In the genomic region with DNA sequence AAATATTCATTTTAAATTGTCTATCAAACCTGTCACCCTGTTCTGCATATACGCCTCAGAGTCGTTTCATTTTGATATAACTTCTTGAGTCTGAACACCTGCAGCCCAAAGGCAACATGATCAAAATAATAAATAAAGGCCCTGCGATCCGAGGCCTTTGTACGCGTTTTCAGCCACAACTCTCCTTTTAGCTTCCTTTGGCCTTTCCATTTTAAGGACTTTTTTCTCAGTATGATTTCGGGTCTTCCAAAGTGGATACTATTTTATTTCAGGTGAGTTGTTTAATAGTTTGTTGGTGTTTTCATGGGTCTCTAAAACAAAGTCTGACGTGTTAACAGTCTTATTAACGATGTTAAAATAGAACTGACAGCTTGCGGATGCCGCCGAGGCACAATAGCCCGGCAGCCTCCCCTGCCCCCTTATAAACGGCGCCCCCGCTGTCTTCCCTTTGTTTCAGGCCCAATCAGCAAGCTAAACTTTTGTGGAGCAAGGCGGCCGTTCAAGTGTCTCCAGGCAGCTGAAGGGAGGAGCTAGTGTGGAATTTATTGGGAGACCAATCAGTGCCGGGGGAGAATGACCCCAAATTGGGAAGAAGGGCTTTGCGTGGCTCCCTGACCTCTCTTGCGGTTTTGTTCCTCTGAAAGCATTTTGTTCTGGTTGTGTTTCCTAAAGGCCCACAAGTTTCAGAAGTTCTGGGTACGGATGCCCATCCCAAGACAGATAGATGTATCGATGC, we compare ENCODE assay signal across 9 mouse cellular contexts. TPM values are rescaled to one million over a fixed set of nuclear protein-coding genes. Genes with fewer than 3 reads are reported as not detected.
DNase-seq lines count a peak whose midpoint lies in the region; ATAC-seq and TF ChIP-seq lines count a peak whose summit lies in the region.
"Had no signal": no experiment of that assay in that cellular context is flagged by ENCODE, and none has a peak within 500 bp of the region (broad histone marks: within the 10 kb centered on the region; RNA-seq: fewer than 3 reads in every experiment).

No protein-coding gene starts in this region.

- H3K9ac ChIP-seq in limb, embryonic 13.5 days, result no peak overlapping the region
- H3K9ac ChIP-seq in kidney, embryonic 15.5 days, result no peak overlapping the region

- H3K4me2 ChIP-seq in limb, embryonic 13.5 days (replicated peaks), result peak overlapping the region; percentile 21
- no peak overlapping the region for H3K4me2 ChIP-seq in kidney, embryonic 15.5 days

- ATAC-seq in limb, embryonic 13.5 days (ENCODE audit: low FRiP score, low read depth), result no peak
- ATAC-seq in kidney, embryonic 15.5 days (replicated peaks; ENCODE audit: low FRiP score), result no peak
- ATAC-seq: intestine, embryonic 16.5 days had no signal

- peak overlapping the region; percentile 40 for H3K4me3 ChIP-seq in testis, adult 2 months (ENCODE audit: control insufficient read depth, low read depth, low read length)
- H3K4me3 ChIP-seq in embryonic facial prominence, embryonic 10.5 days, result peak overlapping the region; percentile 25; the same call in 1 of the 2 replicates
- no peak overlapping the region for H3K4me3 ChIP-seq in limb, embryonic 13.5 days
- H3K4me3 ChIP-seq in kidney, embryonic 15.5 days (replicated peaks), result no peak overlapping the region

- H3K9me3 ChIP-seq in embryonic facial prominence, embryonic 10.5 days, result no peaks in the 10 kb centered on the region
- H3K9me3 ChIP-seq in limb, embryonic 13.5 days, result no peaks in the 10 kb centered on the region
- H3K9me3 ChIP-seq in kidney, embryonic 15.5 days (replicated peaks), result no peaks in the 10 kb centered on the region

- H3K4me1 ChIP-seq in testis, adult 2 months (ENCODE audit: control insufficient read depth, insufficient read depth, low read length), result peaks cover 23% of the 10 kb centered on the region
- H3K4me1 ChIP-seq in embryonic facial prominence, embryonic 10.5 days, result peaks cover 52% of the 10 kb centered on the region
- peaks cover 24% of the 10 kb centered on the region for H3K4me1 ChIP-seq in limb, embryonic 13.5 days
- peaks cover 15% of the 10 kb centered on the region for H3K4me1 ChIP-seq in kidney, embryonic 15.5 days

- no peak for DNase-seq in testis, postnatal 10 days (ENCODE audit: low spot score)
- peak; percentile 62 for DNase-seq in embryonic facial prominence, embryonic 10.5 days (ENCODE audit: low spot score)
- DNase-seq in spleen, postnatal 14 days (ENCODE audit: low spot score in 2 of 2), result no peak
- no peak for DNase-seq in adrenal gland, postnatal 14 days
- DNase-seq in spleen, adult 18-20 months, result no peak

- 9% methylated on average over 23 of the region's 23 CpGs for WGBS in embryonic facial prominence, embryonic 10.5 days
- 16% methylated on average over 23 of the region's 23 CpGs for WGBS in limb, embryonic 13.5 days
- WGBS in kidney, embryonic 15.5 days, result 18% methylated on average over 23 of the region's 23 CpGs

- TF ChIP-seq POLR2A in testis, adult 2 months (IDR thresholded peaks at IDR 0.05; ENCODE audit: control insufficient read depth, low read depth, low read length), result no peak

- no peak for TF ChIP-seq CTCF in testis, adult 2 months (IDR thresholded peaks at IDR 0.05; ENCODE audit: control insufficient read depth, insufficient read depth, insufficient replicate concordance, low read depth, low read length)

- H3K36me3 ChIP-seq in testis, adult 2 months (ENCODE audit: control insufficient read depth, insufficient read depth, low read length), result no peaks in the 10 kb centered on the region
- no peaks in the 10 kb centered on the region for H3K36me3 ChIP-seq in embryonic facial prominence, embryonic 10.5 days (replicated peaks)
- H3K36me3 ChIP-seq in limb, embryonic 13.5 days, result no peaks in the 10 kb centered on the region
- no peaks in the 10 kb centered on the region for H3K36me3 ChIP-seq in kidney, embryonic 15.5 days

- 0 out of 2 replicates have a peak overlapping the region, but pooled peaks have one; percentile 3 for H3K27ac ChIP-seq in testis, adult 2 months (ENCODE audit: control insufficient read depth, insufficient read depth, low read depth, low read length)
- no peak overlapping the region for H3K27ac ChIP-seq in embryonic facial prominence, embryonic 10.5 days (replicated peaks)
- H3K27ac ChIP-seq in limb, embryonic 13.5 days, result no peak overlapping the region
- H3K27ac ChIP-seq in kidney, embryonic 15.5 days, result no peak overlapping the region

- H3K27me3 ChIP-seq in testis, adult 2 months (ENCODE audit: control insufficient read depth, insufficient read depth, low read length), result no peaks in the 10 kb centered on the region; the same call in 1 of the 2 replicates
- H3K27me3 ChIP-seq in embryonic facial prominence, embryonic 10.5 days (replicated peaks; ENCODE audit: low read depth, poor library complexity, severe bottlenecking), result peaks cover 77% of the 10 kb centered on the region
- H3K27me3 ChIP-seq in limb, embryonic 13.5 days, result peaks cover 83% of the 10 kb centered on the region
- H3K27me3 ChIP-seq in kidney, embryonic 15.5 days, result peaks cover 78% of the 10 kb centered on the region

RNA-seq across cellular contexts. Expression of a gene that starts 47.5 kb away (rescaled TPM):
- 2.0 and 2.2 TPM in 2 replicates for polyA plus RNA-seq in testis, adult 2 months (2012; rRNA removed)
- polyA plus RNA-seq in embryonic facial prominence, embryonic 10.5 days (2016; fragmentation: Nextera tagmentation; extraction: Ambion mirVana), result 21.8 and 23.1 TPM in 2 replicates
- polyA plus RNA-seq in limb, embryonic 13.5 days (2015; fragmentation: Nextera tagmentation; extraction: Ambion mirVana), result 13.6 and 15.9 TPM in 2 replicates
- polyA plus RNA-seq in kidney, embryonic 15.5 days (2015; fragmentation: Nextera tagmentation; extraction: Ambion mirVana), result 25.4 and 27.2 TPM in 2 replicates
- 104 and 111 TPM in 2 replicates for total RNA-seq in adrenal gland, postnatal 14 days (2021)

Comparison
In these comparisons a context has a peak if more than half of its experiments do, and no peak if none do; other contexts are left out.
1. H3K4me3 ChIP-seq: peak in testis, adult 2 months (single experiment) and embryonic facial prominence, embryonic 10.5 days (single experiment); none in limb, embryonic 13.5 days (single experiment) and kidney, embryonic 15.5 days (single experiment).